Mouse (Mus musculus) stomach, embryonic 15.5 days (tissue): ENCODE results near the gene Spata21. TPM values are rescaled to one million over a fixed set of nuclear protein-coding genes. Genes with fewer than 3 reads are reported as not detected.

ENCODE experiments used
- ATAC-seq: fragments of 200-750 bp; cut with Nextera tagmentation; 2 replicates; pipeline ENCODE4 v1.8.0; 2017; ENCODE audit warnings: low read depth, moderate number of reproducible peaks, moderate TSS enrichment; ENCODE audit not compliant: insufficient read depth, low FRiP score
- H3K27ac ChIP-seq: fragments of 300-500 bp; sonication (generic); 2 replicates; pipeline ENCODE4 v1.5.1; 2015; ENCODE audit warnings: mild to moderate bottlenecking, inconsistent platforms
- H3K27me3 ChIP-seq: fragments of 300-500 bp; sonication (generic); replicated peaks from 2 replicates; pipeline ENCODE4 v1.6.1; 2015; ENCODE audit warnings: inconsistent platforms
- H3K36me3 ChIP-seq: fragments of 300-500 bp; sonication (generic); 2 replicates; pipeline ENCODE4 v1.6.1; 2015; ENCODE audit warnings: inconsistent platforms
- H3K4me1 ChIP-seq: fragments of 300-500 bp; sonication (generic); 2 replicates; pipeline ENCODE4 v1.6.1; 2015; ENCODE audit warnings: inconsistent platforms
- H3K4me2 ChIP-seq: fragments of 300-500 bp; sonication (generic); 2 replicates; pipeline ENCODE4 v1.6.1; 2015; ENCODE audit warnings: mild to moderate bottlenecking, inconsistent platforms
- H3K4me3 ChIP-seq: fragments of 300-500 bp; sonication (generic); replicated peaks from 2 replicates; pipeline ENCODE4 v1.5.1; 2015; ENCODE audit warnings: inconsistent platforms
- H3K9ac ChIP-seq: fragments of 300-500 bp; sonication (generic); 2 replicates; pipeline ENCODE4 v1.6.1; 2015; ENCODE audit warnings: inconsistent platforms
- H3K9me3 ChIP-seq: fragments of 300-500 bp; sonication (generic); 2 replicates; pipeline ENCODE4 v1.6.1; 2016; ENCODE audit warnings: inconsistent platforms
- WGBS: fragments of 180-500 bp; shearing (Covaris S2); methylation state at CpG from one replicate; pipeline ENCODE4 v1.1.7; 2015; 5-methylcytosine and 5-hydroxymethylcytosine counted together
- polyA plus RNA-seq: library from polyadenylated mRNA; unstranded; fragments of >200 nt; fragmentation: Nextera tagmentation; extraction: Ambion mirVana; gene quantifications from 2 replicates; pipeline ENCODE4 v1.2.1, GENCODE M21; 2015

Spata21 gene
- 0.05 and 0.15 TPM in 2 replicates for polyA plus RNA-seq

GRCm38 (mm10) chr4:141088033-141088432 lies at the start of gene Spata21:
TSS of gene Spata21 (plus strand) at chr4:141088333.
- H3K4me1 ChIP-seq, result no peaks in the 10 kb centered on the region
- H3K27ac ChIP-seq, result no peak within 1 kb of the TSS
- no peak within 1 kb of the TSS for H3K4me2 ChIP-seq
- 74% methylated on average over 6 of the region's 6 CpGs for WGBS
- H3K9ac ChIP-seq, result no peak within 1 kb of the TSS
- H3K36me3 ChIP-seq, result no peaks in the 10 kb centered on the region
- no peaks in the 10 kb centered on the region for H3K9me3 ChIP-seq
- no peak for ATAC-seq
- no peak within 1 kb of the TSS for H3K4me3 ChIP-seq
- H3K27me3 ChIP-seq, result no peaks in the 10 kb centered on the region

- H3K4me2 ChIP-seq, result 0 out of 2 replicates have a peak overlapping the region, but pooled peaks have one; percentile 2
- no peak overlapping the region for H3K4me3 ChIP-seq
- peaks cover 4% of the 10 kb centered on the region; the same call in 1 of the 2 replicates for H3K36me3 ChIP-seq
- H3K4me1 ChIP-seq, result peaks cover 17% of the 10 kb centered on the region; the same call in 1 of the 2 replicates
- H3K9ac ChIP-seq, result no peak overlapping the region
- H3K27ac ChIP-seq, result no peak overlapping the region
- no peaks in the 10 kb centered on the region for H3K9me3 ChIP-seq
- no peaks in the 10 kb centered on the region for H3K27me3 ChIP-seq
- ATAC-seq, result no peak
- 49% methylated on average over 12 of the region's 12 CpGs for WGBS
Measured at GRCm38 (mm10) chr4:141041117-141041516, 47.0 kb upstream of the Spata21 start.

- no peaks in the 10 kb centered on the region for H3K27me3 ChIP-seq
- H3K9me3 ChIP-seq, result no peaks in the 10 kb centered on the region
- 13% methylated on average over 8 of the region's 8 CpGs for WGBS
- H3K36me3 ChIP-seq, result peaks cover 4% of the 10 kb centered on the region; the same call in 1 of the 2 replicates
- no peak overlapping the region for H3K9ac ChIP-seq
- no peak overlapping the region for H3K4me2 ChIP-seq
- no peak overlapping the region for H3K4me3 ChIP-seq
- peak overlapping the region; percentile 81; the same call in 1 of the 2 replicates for H3K27ac ChIP-seq
- peaks cover 17% of the 10 kb centered on the region; the same call in 1 of the 2 replicates for H3K4me1 ChIP-seq
- ATAC-seq, result peak; percentile 76
Measured at GRCm38 (mm10) chr4:141044816-141045215, 43.3 kb upstream of the Spata21 start.

GRCm38 (mm10) chr4:141048810-141049475 lies 39.2 kb upstream of the Spata21 start:
- Histone ChIP-seq H3K27me3 (no peaks in the 10 kb centered on the region), H3K9ac (no peak overlapping the region), H3K4me3 (no peak overlapping the region), H3K27ac (no peak overlapping the region), H3K36me3 (no peaks in the 10 kb centered on the region), H3K9me3 (no peaks in the 10 kb centered on the region), H3K4me2 (no peak overlapping the region), H3K4me1 (peaks cover 23% of the 10 kb centered on the region)
- WGBS, result 81% methylated on average over 17 of the region's 17 CpGs
- ATAC-seq, result no peak

- Histone ChIP-seq H3K4me3 (no peak overlapping the region), H3K4me2 (no peak overlapping the region), H3K9me3 (no peaks in the 10 kb centered on the region), H3K27ac (no peak overlapping the region), H3K36me3 (no peaks in the 10 kb centered on the region), H3K9ac (no peak overlapping the region), H3K4me1 (peaks cover 20% of the 10 kb centered on the region), H3K27me3 (no peaks in the 10 kb centered on the region)
- 42% methylated on average over 4 of the region's 4 CpGs for WGBS
- no peak for ATAC-seq
Measured at GRCm38 (mm10) chr4:141049476-141049835, 38.7 kb upstream of the Spata21 start.

- no peaks in the 10 kb centered on the region for H3K36me3 ChIP-seq
- H3K27me3 ChIP-seq, result no peaks in the 10 kb centered on the region
- H3K4me3 ChIP-seq, result no peak overlapping the region
- H3K9me3 ChIP-seq, result no peaks in the 10 kb centered on the region
- H3K4me1 ChIP-seq, result peaks cover 9% of the 10 kb centered on the region; the same call in 1 of the 2 replicates
- no peak overlapping the region for H3K27ac ChIP-seq
- WGBS, result 89% methylated on average over 12 of the region's 12 CpGs
- H3K9ac ChIP-seq, result no peak overlapping the region
- ATAC-seq, result no peak
- no peak overlapping the region for H3K4me2 ChIP-seq
Measured at GRCm38 (mm10) chr4:141052442-141052841, 35.7 kb upstream of the Spata21 start.

- Histone ChIP-seq H3K36me3 (no peaks in the 10 kb centered on the region), H3K9me3 (no peaks in the 10 kb centered on the region), H3K4me1 (peaks cover 9% of the 10 kb centered on the region; the same call in 1 of the 2 replicates), H3K9ac (no peak overlapping the region), H3K27me3 (no peaks in the 10 kb centered on the region), H3K4me2 (no peak overlapping the region), H3K27ac (no peak overlapping the region), H3K4me3 (no peak overlapping the region)
- no peak for ATAC-seq
- 56% methylated on average over 8 of the region's 8 CpGs for WGBS
Measured at GRCm38 (mm10) chr4:141053138-141053537, 35.0 kb upstream of the Spata21 start.

GRCm38 (mm10) chr4:141053568-141054161 lies 34.5 kb upstream of the Spata21 start:
- no peak overlapping the region for H3K4me2 ChIP-seq
- no peaks in the 10 kb centered on the region for H3K9me3 ChIP-seq
- H3K4me1 ChIP-seq, result peaks cover 9% of the 10 kb centered on the region; the same call in 1 of the 2 replicates
- ATAC-seq, result no peak
- H3K27me3 ChIP-seq, result no peaks in the 10 kb centered on the region
- H3K36me3 ChIP-seq, result no peaks in the 10 kb centered on the region
- no peak overlapping the region for H3K4me3 ChIP-seq
- no peak overlapping the region for H3K9ac ChIP-seq
- 47% methylated on average over 17 of the region's 17 CpGs for WGBS
- H3K27ac ChIP-seq, result no peak overlapping the region

GRCm38 (mm10) chr4:141056970-141057369 lies 31.2 kb upstream of the Spata21 start:
- peaks cover 23% of the 10 kb centered on the region for H3K4me1 ChIP-seq
- no peak overlapping the region for H3K9ac ChIP-seq
- H3K9me3 ChIP-seq, result no peaks in the 10 kb centered on the region
- no peak overlapping the region for H3K4me2 ChIP-seq
- no peaks in the 10 kb centered on the region for H3K27me3 ChIP-seq
- ATAC-seq, result no peak
- H3K36me3 ChIP-seq, result no peaks in the 10 kb centered on the region
- no peak overlapping the region for H3K27ac ChIP-seq
- no peak overlapping the region for H3K4me3 ChIP-seq
- 93% methylated on average over 10 of the region's 10 CpGs for WGBS

- Histone ChIP-seq H3K27ac (no peak overlapping the region), H3K9ac (no peak overlapping the region), H3K4me2 (peak overlapping the region; percentile 61), H3K36me3 (no peaks in the 10 kb centered on the region), H3K4me3 (no peak overlapping the region), H3K9me3 (no peaks in the 10 kb centered on the region), H3K4me1 (peaks cover 14% of the 10 kb centered on the region; the same call in 1 of the 2 replicates), H3K27me3 (no peaks in the 10 kb centered on the region)
- ATAC-seq, result no peak
- 66% methylated on average over 8 of the region's 9 CpGs for WGBS
Measured at GRCm38 (mm10) chr4:141058835-141059234, 29.3 kb upstream of the Spata21 start.

- peak; percentile 57 for ATAC-seq
- WGBS, result 1% methylated on average over 32 of the region's 32 CpGs
- Histone ChIP-seq H3K27me3 (no peaks in the 10 kb centered on the region), H3K27ac (peak overlapping the region; percentile 94), H3K4me2 (peak overlapping the region; percentile 61), H3K36me3 (no peaks in the 10 kb centered on the region), H3K9me3 (no peaks in the 10 kb centered on the region), H3K9ac (peak overlapping the region; percentile 78), H3K4me3 (peak overlapping the region; percentile 69), H3K4me1 (peaks cover 14% of the 10 kb centered on the region; the same call in 1 of the 2 replicates)
Measured at GRCm38 (mm10) chr4:141059616-141060425, 28.3 kb upstream of the Spata21 start.
